Mouse (Mus musculus) myocyte (in vitro differentiated cells): ENCODE measurements around the gene Ascc3. TPM values are rescaled to one million over a fixed set of nuclear protein-coding genes. Genes with fewer than 3 reads are reported as not detected.

Experiments
- H3K27me3 ChIP-seq: one replicate; pipeline ENCODE4 v1.6.1; 2011; ENCODE audit not compliant: control insufficient read depth, insufficient read depth, insufficient read length
- H3K36me3 ChIP-seq: one replicate; pipeline ENCODE4 v1.6.1; 2011; ENCODE audit not compliant: control insufficient read depth, insufficient read depth
- H3K4me2 ChIP-seq: one replicate; pipeline ENCODE4 v1.6.1; 2011; ENCODE audit warnings: low read depth, control low read depth
- H3K4me3 ChIP-seq: one replicate; pipeline ENCODE4 v1.5.1; 2011; ENCODE audit warnings: mild to moderate bottlenecking, control low read depth, moderate library complexity
- H3K79me2 ChIP-seq: one replicate; pipeline ENCODE4 v1.6.1; 2011; ENCODE audit not compliant: control insufficient read depth, insufficient read depth
- H3ac ChIP-seq: one replicate; pipeline ENCODE4 v1.6.1; 2011; ENCODE audit not compliant: control insufficient read depth, insufficient read length
- CEBPB ChIP-seq: IDR thresholded peaks from 2 replicates; pipeline ENCODE4 v1.6.1; 2011; ENCODE audit warnings: mild to moderate bottlenecking, moderate library complexity; ENCODE audit not compliant: poor library complexity, insufficient read depth, severe bottlenecking
- E2F4 ChIP-seq: IDR thresholded peaks from one replicate; pipeline ENCODE4 v1.6.1; 2011; ENCODE audit warnings: mild to moderate bottlenecking, control low read depth, moderate library complexity; ENCODE audit not compliant: insufficient read depth
- MAX ChIP-seq: IDR thresholded peaks from one replicate; pipeline ENCODE4 v1.6.1; 2011; ENCODE audit warnings: low read depth, mild to moderate bottlenecking, control low read depth
- MYOD1 ChIP-seq, 3 experiments: IDR thresholded peaks; one replicate each; pipeline ENCODE4 v1.6.1; 2011; ENCODE audit warnings: control low read depth in 2 of 3, low read depth in 2 of 3, mild to moderate bottlenecking in 2 of 3, moderate library complexity in 1 of 3; ENCODE audit not compliant: insufficient read length in 2 of 3, control insufficient read depth in 1 of 3
- MYOG ChIP-seq, 3 experiments: IDR thresholded peaks; one replicate each; pipeline ENCODE4 v1.6.1; 2011; ENCODE audit warnings: control low read depth in 2 of 3, low read depth in 2 of 3, mild to moderate bottlenecking in 2 of 3; ENCODE audit not compliant: insufficient read length in 2 of 3, control insufficient read depth in 1 of 3, insufficient read depth in 1 of 3
- POLR2A ChIP-seq: IDR thresholded peaks from one replicate; pipeline ENCODE4 v1.6.1; 2011; ENCODE audit warnings: low read depth, mild to moderate bottlenecking, control low read depth, moderate library complexity; ENCODE audit not compliant: insufficient read length
- POLR2AphosphoS2 ChIP-seq: IDR thresholded peaks from one replicate; pipeline ENCODE4 v1.6.1; 2011; ENCODE audit warnings: low read depth, control low read depth; ENCODE audit not compliant: insufficient read length
- REST ChIP-seq: IDR thresholded peaks from one replicate; pipeline ENCODE4 v1.6.1; 2011; ENCODE audit warnings: mild to moderate bottlenecking, control low read depth, moderate library complexity; ENCODE audit not compliant: insufficient read depth, insufficient read length
- SRF ChIP-seq: IDR thresholded peaks from one replicate; pipeline ENCODE4 v1.6.1; 2011; ENCODE audit warnings: low read depth; ENCODE audit not compliant: control insufficient read depth, insufficient read length
- TCF12 ChIP-seq: IDR thresholded peaks from one replicate; pipeline ENCODE4 v1.6.1; 2011; ENCODE audit warnings: mild to moderate bottlenecking, control low read depth; ENCODE audit not compliant: poor library complexity, insufficient read depth, severe bottlenecking
- TCF3 ChIP-seq: IDR thresholded peaks from one replicate; pipeline ENCODE4 v1.6.1; 2011; ENCODE audit warnings: low read depth, control low read depth; ENCODE audit not compliant: insufficient read length
- USF1 ChIP-seq: IDR thresholded peaks from one replicate; pipeline ENCODE4 v1.6.1; 2011; ENCODE audit warnings: low read depth, mild to moderate bottlenecking, control low read depth, moderate library complexity
- polyA plus RNA-seq: library from polyadenylated mRNA; unstranded; fragments of >200 nt; fragmentation: generic; extraction: Trizol; gene quantifications from one replicate; pipeline ENCODE4 v1.2.1, GENCODE M21; 2012; ENCODE audit warnings: missing spikeins

Gene Ascc3
- 7.2 TPM for polyA plus RNA-seq

- Histone ChIP-seq H3K4me2 (peak within 1 kb of the TSS; percentile 72), H3K4me3 (peak within 1 kb of the TSS; percentile 60), H3K27me3 (no peaks in the 10 kb centered on the region), H3K79me2 (peaks cover 49% of the 10 kb centered on the region), H3ac (peak within 1 kb of the TSS; percentile 29), H3K36me3 (no peaks in the 10 kb centered on the region)
- TF ChIP-seq E2F4 (no peak), MYOG (IDR thresholded peaks at IDR 0.05; ENCODE audit: control insufficient read depth in 1 of 3, insufficient read depth in 1 of 3, insufficient read length in 2 of 3, low read depth in 2 of 3) (peak in 2 of 3 experiments; percentile 65 to 73), TCF12 (no peak), TCF3 (peak; percentile 0), MAX (no peak), REST (no peak), POLR2AphosphoS2 (peak; percentile 83), USF1 (peak; percentile 20), SRF (peak; percentile 59), MYOD1 (IDR thresholded peaks at IDR 0.05; ENCODE audit: control insufficient read depth in 1 of 3, insufficient read length in 2 of 3, low read depth in 2 of 3) (peak in 1 of 3 experiments; percentile 48), POLR2A (peak; percentile 88), CEBPB (peak; percentile 61; the same call in 1 of the 2 replicates)
Measured at GRCm38 (mm10) chr10:50592355-50593293, at the start of gene Ascc3. Gene Ascc3, plus strand, starts transcription at chr10:50592669.

DNA sequence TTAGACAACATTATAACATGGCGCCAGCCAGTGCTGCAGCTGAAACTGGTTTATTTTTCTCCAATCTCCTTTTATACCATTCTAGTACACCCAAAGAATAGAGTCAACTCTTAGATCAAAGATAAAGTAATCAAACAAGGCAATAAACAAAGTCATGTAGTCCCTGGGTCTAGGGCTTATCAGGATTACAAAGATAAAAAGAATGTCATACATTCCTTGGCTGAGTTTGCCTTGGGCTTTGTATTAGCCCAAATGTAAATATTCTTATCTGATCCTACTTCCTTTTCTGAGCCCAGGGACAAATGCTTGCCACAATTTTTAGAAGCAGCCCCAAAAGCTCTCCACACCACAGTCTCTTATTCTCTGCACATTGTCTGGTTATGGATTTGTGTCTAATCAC, 7.7 kb upstream of the Ascc3 start:
- no peak overlapping the region for H3ac ChIP-seq
- H3K4me2 ChIP-seq = no peak overlapping the region
- TF ChIP-seq REST (no peak), TCF3 (no peak), SRF (no peak), TCF12 (no peak), MYOD1 (IDR thresholded peaks at IDR 0.05; ENCODE audit: control insufficient read depth in 1 of 3, insufficient read length in 2 of 3, low read depth in 2 of 3) (no peak), POLR2AphosphoS2 (no peak), USF1 (no peak), MYOG (IDR thresholded peaks at IDR 0.05; ENCODE audit: control insufficient read depth in 1 of 3, insufficient read depth in 1 of 3, insufficient read length in 2 of 3, low read depth in 2 of 3) (no peak), POLR2A (no peak)
- H3K79me2 ChIP-seq = no peaks in the 10 kb centered on the region
- H3K36me3 ChIP-seq = no peaks in the 10 kb centered on the region
- H3K27me3 ChIP-seq = no peaks in the 10 kb centered on the region
- H3K4me3 ChIP-seq = no peak overlapping the region

DNA sequence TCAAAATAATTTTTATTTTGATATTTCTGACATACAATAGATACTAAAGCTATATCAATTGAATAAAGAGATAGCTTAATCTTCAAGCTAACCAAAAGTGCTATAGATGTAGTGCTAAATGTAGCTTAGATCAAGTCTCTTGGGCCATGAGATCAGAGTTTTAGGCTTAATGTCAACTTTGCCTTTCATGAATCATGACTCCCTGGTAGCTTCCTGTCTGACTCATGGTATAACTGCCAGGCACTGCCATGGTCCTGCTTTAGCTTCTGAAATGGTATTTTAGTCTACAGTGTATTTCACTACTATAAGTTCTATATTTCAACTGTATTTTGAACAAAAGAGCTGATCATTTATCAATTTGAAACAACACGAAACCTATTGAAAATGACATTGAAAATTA, 5.9 kb upstream of the Ascc3 start:
- Histone ChIP-seq H3ac (no peak overlapping the region), H3K4me3 (no peak overlapping the region), H3K27me3 (no peaks in the 10 kb centered on the region), H3K36me3 (no peaks in the 10 kb centered on the region), H3K4me2 (no peak overlapping the region), H3K79me2 (no peaks in the 10 kb centered on the region)
- TF ChIP-seq CEBPB (no peak), SRF (no peak), E2F4 (no peak), POLR2A (no peak), MAX (no peak), TCF12 (no peak), REST (no peak), MYOD1 (IDR thresholded peaks at IDR 0.05; ENCODE audit: control insufficient read depth in 1 of 3, insufficient read length in 2 of 3, low read depth in 2 of 3) (no peak), USF1 (no peak), POLR2AphosphoS2 (no peak)

- Histone ChIP-seq H3K27me3 (no peaks in the 10 kb centered on the region), H3K79me2 (peaks cover 56% of the 10 kb centered on the region), H3K4me3 (peak overlapping the region; percentile 60), H3K36me3 (no peaks in the 10 kb centered on the region), H3K4me2 (peak overlapping the region; percentile 72), H3ac (peak overlapping the region; percentile 29)
- TF ChIP-seq SRF (no peak), E2F4 (no peak), POLR2A (no peak), TCF12 (no peak), USF1 (no peak), MYOD1 (IDR thresholded peaks at IDR 0.05; ENCODE audit: control insufficient read depth in 1 of 3, insufficient read length in 2 of 3, low read depth in 2 of 3) (no peak), MAX (no peak), TCF3 (no peak), CEBPB (no peak), POLR2AphosphoS2 (no peak), MYOG (IDR thresholded peaks at IDR 0.05; ENCODE audit: control insufficient read depth in 1 of 3, insufficient read depth in 1 of 3, insufficient read length in 2 of 3, low read depth in 2 of 3) (no peak), REST (no peak)
Measured at GRCm38 (mm10) chr10:50593371-50593770, 902 bp downstream of the Ascc3 start.
